Comparison of ENCODE assay signal across 13 mouse cellular contexts in the genomic region with DNA sequence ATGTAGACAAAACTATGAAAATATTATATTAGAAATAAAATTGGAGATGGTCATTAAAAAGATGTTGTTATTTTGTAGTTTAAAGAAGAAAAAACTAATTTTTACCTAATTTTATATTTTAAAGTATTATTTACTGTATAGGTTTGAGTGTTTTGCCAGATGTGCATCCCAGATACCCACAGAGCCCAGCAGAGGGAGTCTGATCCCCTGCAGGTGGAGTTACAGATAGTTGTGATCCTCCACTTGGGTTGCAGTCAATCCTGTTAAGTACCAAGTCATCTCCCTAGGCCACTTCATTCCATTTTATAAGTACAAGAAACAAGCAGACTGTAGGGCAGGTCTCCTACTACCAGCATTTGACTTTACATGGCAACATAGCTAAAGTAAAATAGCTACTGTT.
DNase-seq lines count a peak whose midpoint lies in the region; TF ChIP-seq lines count a peak whose summit lies in the region.
"Had no signal": no experiment of that assay in that cellular context is flagged by ENCODE, and none has a peak within 500 bp of the region (broad histone marks: within the 10 kb centered on the region; RNA-seq: fewer than 3 reads in every experiment).

No protein-coding gene starts in this region.

- TF ChIP-seq CTCF in layer of hippocampus, adult 2 months (conservative IDR thresholded peaks at IDR 0.05) = peak; percentile 61
- TF ChIP-seq CTCF in cortical plate, adult 2 months (IDR thresholded peaks at IDR 0.05; ENCODE audit: extremely low read depth, insufficient read depth, low read length) = peak; percentile 29

- no peak for TF ChIP-seq POLR2A in cortical plate, adult 2 months (IDR thresholded peaks at IDR 0.05; ENCODE audit: extremely low read depth, insufficient read depth, low read length)

- no peaks in the 10 kb centered on the region for H3K4me1 ChIP-seq in cortical plate, adult 2 months (ENCODE audit: control insufficient read depth, insufficient read depth, low read length)
- H3K4me1 ChIP-seq: neural tube, embryonic 12.5 days had no signal

- no peak overlapping the region for H3K27ac ChIP-seq in layer of hippocampus, adult 2 months
- H3K27ac ChIP-seq in cortical plate, adult 2 months (ENCODE audit: insufficient read depth, low read length) = no peak overlapping the region
- H3K27ac ChIP-seq: neural tube, embryonic 12.5 days had no signal

- no peak overlapping the region for H3K4me3 ChIP-seq in layer of hippocampus, adult 2 months
- H3K4me3 ChIP-seq in cortical plate, adult 2 months (ENCODE audit: insufficient read depth, low read length) = no peak overlapping the region
- H3K4me3 ChIP-seq: neural tube, embryonic 12.5 days had no signal

- DNase-seq in adrenal gland, postnatal 36 days = peak; percentile 30 to 36
- no peak for DNase-seq in adrenal gland, postnatal 4 days (ENCODE audit: low spot score in 2 of 2)
- no peak for DNase-seq in layer of hippocampus, adult 2 months (ENCODE audit: low spot score in 2 of 2)
- no peak for DNase-seq in layer of hippocampus, adult 9-11 months
- peak; percentile 61 for DNase-seq in ES-CJ7 (ENCODE audit: low read depth, low spot score)
- DNase-seq in lung, postnatal 14 days = no peak
- no peak for DNase-seq in thymus, postnatal 0 days (ENCODE audit: low spot score)
- DNase-seq: cerebellum, adult 11-12 months; gastrocnemius, postnatal 14 days; heart, postnatal 36 days; liver, postnatal 0 days had no signal

Comparison
In these comparisons a context has a peak if more than half of its experiments do, and no peak if none do; other contexts are left out.
1. DNase-seq: peak in adrenal gland, postnatal 36 days (2 of 2) and ES-CJ7 (single experiment); none in adrenal gland, postnatal 4 days (0 of 2), layer of hippocampus, adult 2 months (0 of 2), layer of hippocampus, adult 9-11 months (single experiment), lung, postnatal 14 days (single experiment) and thymus, postnatal 0 days (single experiment).